Mouse (Mus musculus) kidney, adult 2 months (tissue): ENCODE data around the gene Magi3.

Source experiments
- CTCF ChIP-seq: fragments of 200-500 bp; conservative IDR thresholded peaks from 2 replicates; pipeline ENCODE4 v1.5.1; 2011; ENCODE audit warnings: low read depth, mild to moderate bottlenecking, control low read depth, low read length, moderate library complexity, mixed read lengths; ENCODE audit not compliant: insufficient read depth, insufficient read length
- POLR2A ChIP-seq: fragments of 200-500 bp; IDR thresholded peaks from one replicate; pipeline ENCODE4 v1.6.1; 2011; ENCODE audit warnings: low read depth, low read length, control low read depth

DNA sequence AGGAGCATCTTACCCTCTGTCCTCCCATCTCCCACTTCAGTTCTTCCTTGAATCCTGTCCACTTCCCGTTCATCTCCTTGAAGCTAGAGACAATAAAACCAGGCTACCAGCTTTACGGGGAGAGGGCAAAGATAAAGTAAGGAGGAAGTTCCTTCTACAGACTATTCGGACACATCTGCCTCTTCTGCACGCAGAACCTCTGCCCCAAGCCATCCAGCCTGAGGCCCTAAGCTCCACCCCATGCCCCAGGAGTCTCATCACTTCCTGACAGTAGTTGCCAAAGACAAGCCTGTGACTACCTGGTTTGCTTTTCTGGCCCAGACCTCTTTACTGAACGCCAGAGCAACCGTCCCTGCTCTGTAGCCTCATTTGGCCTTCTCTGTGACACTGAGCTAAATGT lies 23.8 kb upstream of the Magi3 start:
- no peak for TF ChIP-seq CTCF
- TF ChIP-seq POLR2A, result no peak
